Mouse (Mus musculus) C2C12 (cell line): ENCODE results near the gene Arhgap42.

Experiments used
- CEBPB ChIP-seq: IDR thresholded peaks from one replicate; pipeline ENCODE4 v1.6.1; 2011; ENCODE audit warnings: low read depth, mild to moderate bottlenecking, control low read depth, moderate library complexity
- CTCF ChIP-seq: IDR thresholded peaks from one replicate; pipeline ENCODE4 v1.5.1; 2011; ENCODE audit not compliant: control insufficient read depth, insufficient read depth, insufficient read length
- MAX ChIP-seq: IDR thresholded peaks from one replicate; pipeline ENCODE4 v1.6.1; 2011; ENCODE audit warnings: mild to moderate bottlenecking, control low read depth
- MYOD1 ChIP-seq: IDR thresholded peaks from one replicate; pipeline ENCODE4 v1.6.1; 2011; ENCODE audit warnings: low read depth; ENCODE audit not compliant: control insufficient read depth, insufficient read length
- USF1 ChIP-seq: IDR thresholded peaks from one replicate; pipeline ENCODE4 v1.6.1; 2011; ENCODE audit warnings: low read depth, mild to moderate bottlenecking, control low read depth, moderate library complexity

DNA sequence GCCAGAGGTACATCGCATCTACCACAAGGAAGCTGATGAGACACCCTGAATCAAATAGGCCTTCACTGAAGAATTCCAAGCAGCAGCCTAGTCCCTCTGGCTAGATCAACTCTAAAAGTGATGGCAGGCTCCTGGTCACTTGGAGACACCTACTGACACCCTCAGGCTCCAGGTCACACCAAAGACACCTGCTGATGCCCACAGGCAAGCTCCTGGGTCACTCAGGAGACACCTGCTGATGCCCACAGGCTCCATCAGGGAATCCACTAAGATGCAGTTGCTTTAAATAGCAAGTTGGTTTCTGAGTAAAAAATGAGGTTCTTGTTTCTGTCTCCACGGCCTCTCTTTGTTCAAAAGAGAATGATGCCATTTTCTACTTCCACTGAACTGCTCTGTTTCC, 81.5 kb downstream of the Arhgap42 start:
- TF ChIP-seq CTCF: no peak
- TF ChIP-seq MAX: no peak
- no peak for TF ChIP-seq USF1
- no peak for TF ChIP-seq MYOD1
- TF ChIP-seq CEBPB: no peak
